Mouse (Mus musculus): ENCODE measurements around the gene Lhpp.

- TF ChIP-seq CTCF (IDR thresholded peaks at IDR 0.05; ENCODE audit: low read depth) (no peak), EP300 (IDR thresholded peaks at IDR 0.05; ENCODE audit: low read depth) (no peak)
Observed at GRCm38 (mm10) chr7:132600026-132600425, 10.4 kb upstream of the Lhpp start.

Measured in liver, postnatal 0 days (tissue).